Mouse (Mus musculus) bone marrow, adult 2 months (tissue): Measurements from ENCODE around the gene Cenpx.

Experiments
- CTCF ChIP-seq: fragments of 200-500 bp; IDR thresholded peaks from 2 replicates; pipeline ENCODE4 v1.5.1; 2011; ENCODE audit warnings: low read length, control low read depth; ENCODE audit not compliant: control insufficient read depth, insufficient read depth
- POLR2A ChIP-seq: fragments of 200-500 bp; IDR thresholded peaks from 2 replicates; pipeline ENCODE4 v1.6.1; 2011; ENCODE audit warnings: low read depth, mild to moderate bottlenecking, control low read depth, low read length, borderline replicate concordance; ENCODE audit not compliant: control insufficient read depth

DNA sequence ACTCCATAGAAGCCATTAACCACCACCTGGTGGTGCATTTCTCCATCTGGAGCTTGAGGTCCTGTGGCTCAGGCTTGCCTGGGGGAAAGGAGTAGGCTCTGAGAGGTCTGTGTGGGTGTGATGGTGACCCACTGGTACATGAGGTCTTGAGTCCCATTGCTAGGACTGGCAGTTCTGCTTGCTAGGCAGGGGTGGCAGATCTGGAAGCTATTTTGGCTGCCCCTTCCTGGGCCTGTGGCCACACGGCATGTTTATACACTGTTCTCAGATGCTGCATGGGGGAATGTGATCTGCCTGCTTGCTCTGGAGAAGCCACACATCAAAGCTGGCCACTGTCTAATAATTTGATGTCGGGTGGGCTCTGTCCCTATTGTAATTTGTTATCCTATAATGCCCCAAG is 29.5 kb downstream of the Cenpx start:
- TF ChIP-seq CTCF (no peak), POLR2A (no peak)
